ENCODE assay signal across 24 mouse cellular contexts in genomic region chr19:17347852-17348251, GRCm38 (mm10).
"Had no signal": no experiment of that assay in that cellular context is flagged by ENCODE, and none has a peak within 500 bp of the region (broad histone marks: within the 10 kb centered on the region; RNA-seq: fewer than 3 reads in every experiment).

No protein-coding gene starts in this region.

- H3K9me3 ChIP-seq: heart, embryonic 10.5 days; heart, embryonic 12.5 days; hindbrain, embryonic 10.5 days; hindbrain, embryonic 12.5 days; intestine, embryonic 15.5 days; limb, embryonic 13.5 days; limb, embryonic 15.5 days had no signal

- H3K4me3 ChIP-seq: heart, embryonic 10.5 days; heart, embryonic 12.5 days; hindbrain, embryonic 10.5 days; hindbrain, embryonic 12.5 days; intestine, embryonic 15.5 days; layer of hippocampus, adult 2 months; left cerebral cortex, adult 2 months; limb, embryonic 13.5 days; limb, embryonic 15.5 days had no signal

- H3K27ac ChIP-seq: heart, embryonic 10.5 days; hindbrain, embryonic 10.5 days; hindbrain, embryonic 12.5 days; hindbrain, embryonic 14.5 days; intestine, embryonic 15.5 days; layer of hippocampus, adult 2 months; left cerebral cortex, adult 2 months; limb, embryonic 13.5 days; limb, embryonic 15.5 days had no signal

- ATAC-seq: hindbrain, embryonic 16.5 days; inflammation-experienced regulatory T-cells, adult 6 months; intestine, embryonic 15.5 days; intestine, postnatal 0 days had no signal

- H3K4me1 ChIP-seq: hindbrain, embryonic 10.5 days; hindbrain, embryonic 12.5 days; intestine, embryonic 15.5 days; limb, embryonic 13.5 days; limb, embryonic 15.5 days had no signal

- DNase-seq: gastrocnemius, postnatal 14 days; gastrocnemius, postnatal 36 days; heart, adult 18-20 months; heart, postnatal 10 days; heart, postnatal 4 days; kidney, adult 18-20 months; kidney, adult 8-10 months; kidney, postnatal 10 days; kidney, postnatal 25 days; kidney, postnatal 4 days; left cerebral cortex, postnatal 4 days had no signal

- H3K27me3 ChIP-seq: heart, embryonic 12.5 days; hindbrain, embryonic 12.5 days; intestine, embryonic 15.5 days; limb, embryonic 13.5 days; limb, embryonic 15.5 days had no signal

- H3K36me3 ChIP-seq: heart, embryonic 10.5 days; heart, embryonic 12.5 days; hindbrain, embryonic 10.5 days; hindbrain, embryonic 12.5 days; intestine, embryonic 15.5 days; limb, embryonic 13.5 days; limb, embryonic 15.5 days had no signal
